Mouse (Mus musculus): ENCODE data around the gene Pqbp1. TPM values are rescaled to one million over a fixed set of nuclear protein-coding genes. Genes with fewer than 3 reads are reported as not detected.
"Not testable (repeated sequence)": the region's sequence is repeated elsewhere in the genome, so short reads cannot be mapped to it uniquely, and the experiment has no call there.

The Pqbp1 gene
- total RNA-seq (2022), result 10 to 100 TPM; 65.0 to 82.0 (median 75.3) TPM

DNA sequence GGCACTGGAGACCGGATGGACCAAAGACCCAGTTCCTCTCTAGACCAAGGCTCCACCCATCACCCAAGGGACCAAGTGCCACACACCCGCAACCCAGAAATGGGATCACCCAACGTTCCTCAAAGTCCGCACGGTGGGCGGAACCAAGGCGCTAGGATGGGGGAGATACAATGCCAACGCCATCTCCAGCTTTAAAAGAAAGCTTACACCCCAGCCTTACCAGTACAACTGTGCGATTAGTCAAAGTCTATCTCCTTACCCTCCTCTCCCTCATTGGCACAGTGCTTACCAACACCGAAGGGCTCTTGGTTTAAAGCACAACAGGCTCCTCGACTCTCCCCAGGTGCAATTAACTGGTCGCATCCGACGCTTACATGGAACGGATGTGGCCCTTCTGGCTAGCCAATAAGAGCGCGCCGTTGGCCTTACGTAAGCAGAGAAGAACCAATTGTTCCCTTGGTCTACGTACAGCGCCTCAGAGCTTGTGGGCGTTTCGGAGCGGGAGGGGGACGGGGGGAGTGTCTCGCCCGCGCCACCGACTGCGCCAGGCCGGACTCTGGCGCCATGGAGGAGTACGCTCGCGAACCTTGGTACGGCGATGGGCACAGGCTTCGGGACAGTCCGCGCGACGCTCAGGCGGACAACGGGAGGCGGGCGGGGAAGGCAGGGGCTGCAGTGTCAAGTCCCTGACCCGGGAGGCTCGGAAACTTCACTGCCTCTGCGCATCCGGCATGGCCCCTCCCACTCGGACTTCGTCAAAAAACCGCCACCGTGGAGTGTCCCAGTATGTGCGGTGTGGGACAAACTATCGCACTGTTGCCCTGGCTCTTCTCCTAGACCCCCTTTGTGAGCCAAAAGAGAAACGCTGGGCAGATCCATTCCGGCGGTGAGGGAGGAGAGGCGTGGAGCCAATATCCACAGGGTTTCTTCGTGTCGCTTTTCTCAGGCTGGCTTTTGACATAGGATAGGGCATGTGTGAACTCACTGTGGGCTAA is at the start of gene Pqbp1, which contains the start of gene Timm17b:
Pqbp1 (minus strand) TSS at position 390 of the 995 bp plus-strand sequence.
Timm17b (plus strand) TSS at position 478 of the 995 bp plus-strand sequence.
- peak; percentile 86 to 91 for DNase-seq (ENCODE audit: low spot score in 2 of 2)

DNA sequence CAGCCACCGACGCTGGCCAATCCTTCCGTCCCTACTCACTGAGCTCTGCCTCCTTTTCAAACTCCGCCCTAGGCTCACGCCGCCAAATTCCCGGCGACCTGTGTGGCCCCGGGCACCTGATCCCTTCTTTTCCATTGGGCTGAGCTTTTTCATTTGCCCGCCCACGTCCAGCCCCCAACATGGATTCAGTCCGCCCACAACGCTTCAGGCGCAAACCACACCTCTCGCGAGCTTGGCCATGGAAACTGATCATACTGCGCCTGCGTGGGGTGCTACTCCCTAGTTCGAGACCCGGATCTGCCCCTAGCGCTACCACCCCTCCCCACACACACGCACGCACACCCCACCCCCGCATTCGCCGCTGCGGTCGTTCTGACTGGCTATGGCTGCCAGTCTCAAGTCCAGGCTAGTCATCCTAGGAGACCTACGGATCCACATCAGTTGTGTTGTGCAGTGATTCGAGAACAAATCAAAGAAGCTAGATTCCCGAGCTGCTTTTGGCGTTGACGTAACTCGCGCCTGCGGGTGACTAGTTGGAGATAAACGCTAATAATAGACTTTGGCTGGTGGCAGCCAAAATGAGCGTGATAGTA is 48.9 kb upstream of the Pqbp1 start:
- peak; percentile 93 to 96 for DNase-seq (ENCODE audit: low spot score in 2 of 2)

- no peak for DNase-seq (ENCODE audit: low spot score in 2 of 2)
These were observed 48.2 kb upstream of the Pqbp1 start, which contains the start of gene Hdac6 for GRCm38 (mm10) chrX:7947108-7947899. Gene Hdac6, minus strand, starts transcription at chrX:7947889.

DNA sequence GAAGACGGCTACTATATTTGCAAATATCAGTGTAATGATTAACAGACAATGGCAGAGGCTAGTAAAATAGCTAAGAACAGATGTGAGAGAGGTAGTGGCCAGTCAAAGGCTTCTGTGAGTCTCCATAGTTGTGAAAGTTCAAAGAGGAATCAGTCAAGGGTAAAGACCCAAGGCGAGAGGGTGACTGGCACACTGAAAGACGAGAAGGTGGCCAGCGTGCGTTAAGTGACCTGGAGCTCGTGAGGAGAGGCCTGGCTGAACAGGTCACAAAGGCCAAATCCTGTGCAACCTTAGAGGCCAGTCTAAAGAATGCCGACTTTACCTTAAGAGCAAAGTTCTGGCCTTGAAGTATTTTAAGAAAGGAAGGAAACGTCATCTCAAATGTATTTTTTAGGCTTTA is 46.5 kb upstream of the Pqbp1 start:
- no peak for DNase-seq (ENCODE audit: low spot score in 2 of 2)

- DNase-seq (ENCODE audit: low spot score in 2 of 2), result no peak
These were observed 38.6 kb upstream of the Pqbp1 start for GRCm38 (mm10) chrX:7937667-7938066.

DNA sequence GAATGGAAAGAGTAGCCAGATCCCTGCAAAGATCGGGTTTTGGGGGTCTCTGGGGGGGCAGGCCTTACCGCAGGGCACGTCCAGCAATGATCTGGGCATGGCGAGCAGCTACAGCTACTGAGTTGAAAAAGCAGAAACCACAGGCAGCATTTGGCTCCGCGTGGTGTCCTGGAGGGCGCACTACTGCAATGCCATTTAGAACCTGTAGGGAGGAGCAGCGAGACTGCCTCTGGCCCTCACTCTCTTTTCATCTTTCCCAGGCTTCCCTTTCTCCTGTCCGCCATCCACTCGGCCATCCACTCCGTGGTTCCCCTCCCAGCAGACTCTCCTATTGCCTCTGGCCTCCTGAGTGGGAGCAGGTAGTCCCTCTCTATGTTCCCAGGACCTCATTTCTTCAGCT is 37.8 kb upstream of the Pqbp1 start:
- DNase-seq (ENCODE audit: low spot score in 2 of 2), result no peak

DNA sequence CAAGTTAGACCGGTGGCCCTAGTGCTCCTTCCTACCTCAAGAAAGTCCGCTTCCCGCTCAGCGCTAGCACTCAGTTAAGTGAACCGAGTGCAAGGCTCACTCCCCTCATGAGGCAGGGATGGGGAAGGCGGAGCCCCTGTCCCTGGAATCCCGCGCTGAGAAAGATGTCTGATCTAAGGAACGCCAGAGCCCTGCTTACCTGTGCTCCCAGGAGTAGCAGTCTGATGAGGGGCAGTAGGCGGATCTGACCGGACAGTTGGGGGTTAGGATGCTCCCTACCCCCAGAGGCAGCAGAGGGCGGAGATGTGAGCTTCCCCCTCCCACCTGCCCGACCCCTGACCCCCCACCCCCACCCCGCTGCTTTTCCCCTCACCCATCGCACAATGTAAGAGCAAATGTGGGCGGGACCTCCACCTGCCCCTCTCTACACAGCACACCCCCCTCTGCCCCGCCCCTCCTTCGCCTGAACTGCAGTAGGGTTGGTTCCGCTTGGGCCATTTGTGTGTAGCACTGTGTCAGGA is 29.3 kb upstream of the Pqbp1 start, which contains the start of gene Eras:
Eras (minus strand) TSS at position 338 of the 521 bp plus-strand sequence.
- DNase-seq (ENCODE audit: low spot score in 2 of 2), result no peak

DNA sequence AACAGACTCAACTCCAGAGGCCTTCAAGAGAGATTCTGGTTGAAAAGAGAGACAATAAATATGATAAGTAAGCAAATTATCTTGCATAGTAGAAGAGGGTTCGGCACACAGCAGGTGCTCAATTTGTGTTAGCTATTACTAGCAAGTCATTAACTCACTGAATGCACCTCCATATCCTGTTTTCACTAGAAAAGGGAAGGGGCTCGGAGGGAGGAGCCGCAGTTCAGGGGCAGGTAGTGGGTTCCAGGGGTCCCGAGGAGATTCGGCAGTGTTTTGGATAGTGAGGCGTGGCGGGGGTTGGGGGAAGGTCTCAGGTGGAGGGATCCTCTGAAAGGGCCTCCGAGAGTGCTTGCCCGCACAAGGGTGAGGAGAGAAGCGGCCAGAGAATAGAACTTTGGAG is 28.0 kb upstream of the Pqbp1 start:
- no peak for DNase-seq (ENCODE audit: low spot score in 2 of 2)

DNA sequence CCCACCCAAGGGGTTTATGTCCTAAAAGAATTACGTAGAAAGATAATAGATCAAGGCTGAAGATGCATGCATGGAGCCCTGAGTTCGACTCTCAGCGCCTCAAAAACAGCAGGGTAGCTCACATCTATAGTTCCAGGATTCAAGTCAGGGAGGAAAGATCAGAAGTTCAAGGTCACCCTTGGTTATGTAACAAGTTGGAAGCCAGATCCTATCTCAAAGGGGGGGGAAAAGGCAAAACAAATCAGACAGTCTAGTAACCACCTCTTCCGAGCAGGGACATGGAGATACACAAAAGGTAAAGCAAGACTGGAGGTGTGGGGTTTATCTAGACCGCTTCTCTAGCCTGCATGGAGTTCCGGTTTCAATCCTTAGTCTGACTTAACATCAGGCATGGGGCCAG is 27.2 kb upstream of the Pqbp1 start:
- DNase-seq (ENCODE audit: low spot score in 2 of 2), result no peak

DNA sequence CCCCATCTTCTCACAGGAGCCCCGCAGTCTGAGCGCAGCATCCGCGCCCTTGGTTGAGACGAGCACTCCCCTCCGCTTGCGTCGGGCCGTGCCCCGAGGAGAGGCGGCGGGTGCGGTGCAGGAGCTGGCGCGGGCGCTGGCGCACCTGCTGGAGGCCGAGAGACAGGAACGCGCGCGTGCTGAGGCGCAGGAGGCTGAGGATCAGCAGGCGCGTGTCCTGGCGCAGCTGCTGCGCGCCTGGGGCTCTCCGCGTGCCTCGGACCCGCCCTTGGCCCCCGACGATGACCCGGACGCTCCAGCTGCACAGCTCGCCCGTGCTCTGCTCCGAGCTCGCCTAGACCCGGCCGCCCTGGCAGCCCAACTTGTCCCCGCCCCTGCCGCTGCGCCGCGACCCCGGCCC is 23.0 kb upstream of the Pqbp1 start:
- no peak for DNase-seq (ENCODE audit: low spot score in 2 of 2)

DNA sequence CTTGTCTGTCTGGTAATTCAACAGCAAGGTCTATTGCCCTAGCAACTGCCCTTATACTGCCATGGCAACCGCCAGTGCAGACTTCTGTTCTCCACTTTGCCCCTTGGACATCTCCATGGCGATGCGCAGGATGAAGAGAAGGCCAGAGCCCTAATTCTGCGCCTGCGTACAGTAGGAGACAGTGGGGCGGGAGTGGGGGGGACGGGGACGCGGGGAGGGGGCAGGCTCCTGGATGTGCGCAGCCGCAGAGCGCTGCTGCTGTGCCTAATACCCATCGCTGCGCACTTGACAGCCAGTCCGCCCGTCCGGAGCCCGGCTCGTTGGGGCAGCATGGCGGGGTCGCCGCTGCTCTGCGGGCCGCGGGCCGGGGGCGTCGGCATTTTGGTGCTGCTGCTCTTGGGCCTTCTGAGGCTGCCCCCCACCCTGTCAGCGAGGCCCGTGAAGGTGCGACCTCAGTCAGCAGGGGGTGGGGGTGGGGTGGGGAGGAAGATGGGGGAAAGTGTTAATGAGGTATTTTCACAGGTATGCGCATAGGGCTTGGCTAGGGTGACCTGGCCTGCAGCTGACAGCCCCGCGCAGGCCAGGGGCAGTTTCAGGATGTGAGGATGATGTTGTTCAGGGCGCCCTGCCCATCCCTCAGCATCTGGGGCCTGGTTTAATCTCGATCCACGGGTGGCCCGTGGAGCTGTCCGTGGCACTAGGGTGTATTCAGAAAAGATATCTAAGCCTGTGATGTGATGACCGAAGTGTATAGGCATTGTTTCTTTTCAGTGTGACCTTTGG is 20.7 kb upstream of the Pqbp1 start, which contains the start of gene Pcsk1n:
Pcsk1n (plus strand) TSS at position 222 of the 783 bp plus-strand sequence.
- peak; percentile 38 to 57 for DNase-seq (ENCODE audit: low spot score in 2 of 2)

GRCm38 (mm10) chrX:7917960-7918359 is 18.9 kb upstream of the Pqbp1 start:
- not testable (repeated sequence) for DNase-seq (ENCODE audit: low spot score in 2 of 2)

- DNase-seq (ENCODE audit: low spot score in 2 of 2), result not testable (repeated sequence)
These were observed 16.6 kb upstream of the Pqbp1 start for GRCm38 (mm10) chrX:7915669-7916068.

GRCm38 (mm10) chrX:7910473-7910872 is 11.4 kb upstream of the Pqbp1 start:
- no peak for DNase-seq (ENCODE audit: low spot score in 2 of 2)

GRCm38 (mm10) chrX:7909242-7909641 is 10.2 kb upstream of the Pqbp1 start, which contains the start of gene Gm10490:
Gene Gm10490, plus strand, starts transcription at chrX:7909542.
- DNase-seq (ENCODE audit: low spot score in 2 of 2), result not testable (repeated sequence)

- DNase-seq (ENCODE audit: low spot score in 2 of 2), result no peak
These were observed 8.7 kb upstream of the Pqbp1 start, which contains the start of gene Gm10491 for GRCm38 (mm10) chrX:7907735-7908134. Gene Gm10491, minus strand, starts transcription at chrX:7907835.

DNA sequence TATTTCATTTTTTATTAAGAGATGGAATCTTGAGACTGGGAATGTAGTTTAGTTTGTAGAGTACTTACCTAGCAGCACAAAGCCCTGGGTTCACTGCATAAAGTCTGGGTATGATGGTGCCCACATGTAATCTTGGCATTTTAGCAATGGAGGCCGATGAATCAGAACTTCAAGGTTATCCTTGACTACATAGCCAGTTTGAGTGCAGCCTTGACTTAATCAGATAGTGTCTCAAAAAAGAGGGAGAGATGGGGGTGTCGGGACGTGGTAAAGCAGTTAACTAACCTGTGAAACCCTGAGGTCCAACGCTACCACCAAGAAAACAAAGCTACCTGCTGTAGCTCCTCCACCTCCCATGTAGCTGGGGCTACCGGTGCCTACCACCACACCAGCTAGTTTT is 5.4 kb upstream of the Pqbp1 start:
- DNase-seq (ENCODE audit: low spot score in 2 of 2), result no peak

DNA sequence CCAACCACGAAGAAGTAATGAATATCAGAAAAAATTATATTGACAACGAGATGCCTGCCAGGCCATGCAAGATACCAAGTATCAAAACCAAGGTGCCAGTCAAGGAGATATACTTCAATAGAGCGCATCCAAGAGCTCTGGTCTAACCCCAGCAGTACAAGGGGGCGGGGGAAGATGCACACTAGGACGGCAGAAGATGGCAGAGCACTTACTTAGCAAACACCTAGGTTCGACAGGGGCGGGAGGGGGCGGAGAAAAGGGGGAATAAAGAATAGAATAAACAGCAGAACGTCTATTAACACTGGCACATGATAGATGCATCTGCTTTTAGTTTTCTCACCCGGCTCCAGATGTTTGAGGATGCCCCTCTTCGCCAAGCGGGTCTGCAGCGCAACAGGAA is 858 bp downstream of the Pqbp1 start:
- no peak for DNase-seq (ENCODE audit: low spot score in 2 of 2)

GRCm38 (mm10) chrX:7883841-7884567 is 15.1 kb downstream of the Pqbp1 start, which contains the start of gene Slc35a2:
Gene Slc35a2, plus strand, starts transcription at chrX:7884028.
- DNase-seq (ENCODE audit: low spot score in 2 of 2), result peak; percentile 72 to 87

Data from layer of hippocampus, adult 8-10 months (tissue).